Mouse (Mus musculus): ENCODE data around the gene Rasal1.

Rasal1 gene

GRCm38 (mm10) chr5:120648569-120649373 lies at the start of gene Rasal1:
Gene Rasal1 (plus strand): TSS chr5:120648812.
- peak; percentile 91 to 93 for DNase-seq

GRCm38 (mm10) chr5:120599625-120600024 lies 49.0 kb upstream of the Rasal1 start:
- no peak for DNase-seq

GRCm38 (mm10) chr5:120600946-120601668 lies 47.5 kb upstream of the Rasal1 start:
- peak in 1 of 2 experiments; percentile 20 for DNase-seq

GRCm38 (mm10) chr5:120602210-120602609 lies 46.4 kb upstream of the Rasal1 start:
- no peak for DNase-seq

GRCm38 (mm10) chr5:120603515-120603914 lies 45.1 kb upstream of the Rasal1 start:
- DNase-seq: no peak

GRCm38 (mm10) chr5:120604839-120605238 lies 43.8 kb upstream of the Rasal1 start:
- DNase-seq: peak; percentile 91 to 92

- no peak for DNase-seq
Observed at GRCm38 (mm10) chr5:120605241-120605661, 43.4 kb upstream of the Rasal1 start.

- DNase-seq: peak; percentile 91
Observed at GRCm38 (mm10) chr5:120605688-120606087, 42.9 kb upstream of the Rasal1 start.

GRCm38 (mm10) chr5:120606590-120607200 lies 41.9 kb upstream of the Rasal1 start:
- DNase-seq: no peak

- no peak for DNase-seq
Observed at GRCm38 (mm10) chr5:120607335-120607734, 41.3 kb upstream of the Rasal1 start.

GRCm38 (mm10) chr5:120609246-120609775 lies 39.3 kb upstream of the Rasal1 start:
- no peak for DNase-seq

- no peak for DNase-seq
Observed at GRCm38 (mm10) chr5:120610906-120611305, 37.7 kb upstream of the Rasal1 start.

GRCm38 (mm10) chr5:120611416-120611815 lies 37.2 kb upstream of the Rasal1 start:
- no peak for DNase-seq

- peak; percentile 98 to 99 for DNase-seq
Observed at GRCm38 (mm10) chr5:120612442-120612821, 36.2 kb upstream of the Rasal1 start, which contains the start of the genes Rita1 and Ddx54. Gene Rita1 (minus strand): TSS chr5:120612589. Gene Ddx54 (plus strand): TSS chr5:120612739.

- peak; percentile 100 for DNase-seq
Observed at GRCm38 (mm10) chr5:120612822-120613604, 35.6 kb upstream of the Rasal1 start.

- DNase-seq: peak; percentile 82 to 84
Observed at GRCm38 (mm10) chr5:120615903-120616302, 32.7 kb upstream of the Rasal1 start.

GRCm38 (mm10) chr5:120618778-120619177 lies 29.8 kb upstream of the Rasal1 start:
- DNase-seq: no peak

- peak; percentile 88 to 89 for DNase-seq
Observed at GRCm38 (mm10) chr5:120619201-120619600, 29.4 kb upstream of the Rasal1 start.

- peak; percentile 96 to 97 for DNase-seq
Observed at GRCm38 (mm10) chr5:120620375-120621077, 28.1 kb upstream of the Rasal1 start.

- peak; percentile 82 to 83 for DNase-seq
Observed at GRCm38 (mm10) chr5:120621078-120621765, 27.4 kb upstream of the Rasal1 start.

- DNase-seq: no peak
Observed at GRCm38 (mm10) chr5:120621846-120622197, 26.8 kb upstream of the Rasal1 start.
